Mouse (Mus musculus): ENCODE data around the gene Sugct.

DNA sequence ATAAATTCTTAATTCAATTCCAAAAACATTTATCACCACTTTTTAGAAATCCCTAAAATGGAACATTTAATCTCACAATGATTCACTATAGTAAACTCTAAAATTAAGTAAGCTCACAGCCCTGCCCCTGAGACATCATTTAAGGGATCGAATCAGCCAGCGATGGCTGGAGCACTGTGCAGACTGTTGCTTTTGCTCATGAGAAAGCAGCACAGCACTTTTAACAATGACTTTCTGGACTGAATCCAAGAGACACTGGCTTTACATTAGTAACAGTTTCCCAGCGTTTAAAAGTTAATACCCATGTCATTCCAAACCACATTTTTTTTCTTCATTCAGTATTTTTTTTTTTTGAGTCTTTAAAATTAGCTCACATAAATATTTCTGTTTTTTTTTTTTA lies 398.9 kb downstream of the Sugct start:
- no peak for TF ChIP-seq POLR2AphosphoS2 (IDR thresholded peaks at IDR 0.05; ENCODE audit: insufficient read length, low read depth)
- TF ChIP-seq POLR2A (IDR thresholded peaks at IDR 0.05; ENCODE audit: insufficient read length, low read depth) = no peak
